Mouse (Mus musculus): Measurements from ENCODE around the gene Ranbp2.

GRCm38 (mm10) chr10:58495637-58496036 lies 48.9 kb downstream of the Ranbp2 start:
- TF ChIP-seq CTCF (IDR thresholded peaks at IDR 0.05; ENCODE audit: borderline replicate concordance, control insufficient read depth, extremely low read depth, insufficient read depth, low read length, poor library complexity) (no peak), POLR2A (IDR thresholded peaks at IDR 0.05; ENCODE audit: control insufficient read depth, extremely low read depth, insufficient read depth, low read length, poor library complexity) (no peak)
